Mouse (Mus musculus) adipocyte (in vitro differentiated cells): ENCODE data around the gene Tnfrsf25.

Source experiments
- DNase-seq: peaks from one replicate; pipeline ENCODE4 v3.0.0-alpha.2; 2016; ENCODE audit warnings: low spot score

Tnfrsf25 gene

DNA sequence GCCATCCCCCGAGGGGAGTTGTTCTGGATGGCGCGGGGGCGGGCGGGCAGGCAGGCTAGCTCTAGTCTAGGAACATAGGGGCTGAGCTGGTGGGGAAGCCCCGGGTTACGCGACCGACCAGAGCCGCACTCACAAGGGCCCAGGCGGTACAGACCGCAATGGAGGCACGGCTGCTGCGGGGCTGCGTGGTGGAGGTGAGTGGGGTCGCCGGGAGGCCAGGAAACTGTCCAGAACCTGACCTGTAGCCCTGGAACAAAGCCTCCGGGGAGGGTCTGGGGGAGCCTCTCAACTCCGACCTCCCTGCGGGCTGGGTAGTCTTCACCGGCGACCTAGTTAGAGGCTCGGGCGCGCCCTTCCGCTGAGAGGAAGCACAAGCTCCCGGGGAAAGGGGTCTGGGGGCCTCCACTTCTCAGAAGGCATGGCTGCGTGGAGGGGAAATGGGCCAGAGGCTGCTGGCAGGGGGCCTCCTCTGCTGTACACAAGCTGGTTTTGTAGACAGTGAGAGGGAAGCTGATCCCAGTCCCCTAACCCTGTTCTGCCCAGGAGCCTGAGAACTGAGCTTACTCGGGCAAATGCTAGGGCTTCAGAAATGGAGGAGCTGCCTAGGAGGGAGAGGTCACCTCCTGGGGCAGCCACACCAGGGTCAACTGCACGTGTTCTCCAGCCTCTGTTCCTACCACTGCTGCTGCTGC, at the start of gene Tnfrsf25:
Gene Tnfrsf25 (plus strand): TSS at position 14 of the 692 bp plus-strand sequence.
- DNase-seq: no peak

DNA sequence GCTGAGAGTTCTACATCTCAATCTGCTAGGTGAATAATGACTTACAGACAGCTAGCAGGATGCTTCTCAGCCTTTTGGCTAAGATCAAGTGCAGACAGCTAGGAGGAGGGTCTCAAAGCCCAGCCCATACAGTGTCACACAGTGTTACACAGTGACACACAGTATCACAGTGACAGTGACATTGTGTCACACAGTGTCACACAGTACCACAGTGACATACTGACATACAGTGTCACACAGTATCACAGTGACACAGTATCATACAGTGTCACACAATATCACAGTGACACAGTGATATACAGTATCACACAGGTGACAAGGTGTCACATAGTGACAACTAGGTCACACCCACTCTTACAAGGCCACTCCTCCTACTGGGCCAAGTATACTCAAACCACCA, 48.5 kb upstream of the Tnfrsf25 start:
- no peak for DNase-seq

DNA sequence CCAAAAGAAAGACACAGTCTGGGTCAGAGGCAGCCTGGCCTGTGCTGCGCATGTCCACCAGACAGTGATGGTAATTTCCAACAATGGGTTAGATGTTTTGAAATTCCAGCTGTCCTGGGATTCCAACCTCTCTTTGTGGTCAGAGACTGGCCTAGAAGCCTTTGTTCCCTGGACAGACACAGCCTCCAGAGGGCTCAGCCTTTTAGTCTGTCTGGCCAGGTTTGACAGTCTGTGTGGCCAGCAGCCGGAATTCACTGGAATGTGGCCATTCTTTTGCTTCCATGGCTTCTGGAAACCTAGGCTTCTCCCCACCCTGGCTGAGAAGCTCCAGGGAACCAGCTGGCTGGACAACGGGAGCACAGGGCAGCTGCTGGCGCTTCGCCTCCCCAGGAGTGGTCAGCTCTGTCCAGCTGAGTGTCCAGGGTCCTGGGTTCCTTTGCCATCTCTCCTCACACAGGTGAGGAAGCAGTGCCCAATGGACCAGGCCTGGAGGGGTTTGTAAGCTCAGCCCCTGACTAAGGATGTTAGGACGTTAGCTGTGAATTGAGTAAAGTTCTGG, 47.5 kb upstream of the Tnfrsf25 start:
- peak; percentile 64 for DNase-seq

DNA sequence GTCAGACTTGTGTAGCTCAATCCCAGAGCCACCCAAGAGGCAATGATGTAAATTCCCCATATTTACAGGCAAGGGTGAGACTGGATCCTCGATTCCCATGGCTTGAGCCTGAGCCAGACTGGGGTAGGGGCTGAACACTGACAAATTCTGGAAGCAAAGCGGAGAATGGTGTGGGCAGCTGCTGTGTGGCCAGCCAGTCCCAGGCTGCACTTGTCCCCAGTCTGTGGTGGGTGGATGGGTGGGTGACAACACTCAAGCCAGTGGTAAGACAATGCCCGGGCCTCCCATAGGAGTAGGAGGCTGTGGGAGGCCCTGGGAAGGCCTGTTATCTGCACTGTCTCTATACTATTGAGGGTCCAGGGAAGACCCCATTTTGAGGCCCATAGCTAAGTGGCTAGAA, 46.5 kb upstream of the Tnfrsf25 start:
- DNase-seq: no peak

DNA sequence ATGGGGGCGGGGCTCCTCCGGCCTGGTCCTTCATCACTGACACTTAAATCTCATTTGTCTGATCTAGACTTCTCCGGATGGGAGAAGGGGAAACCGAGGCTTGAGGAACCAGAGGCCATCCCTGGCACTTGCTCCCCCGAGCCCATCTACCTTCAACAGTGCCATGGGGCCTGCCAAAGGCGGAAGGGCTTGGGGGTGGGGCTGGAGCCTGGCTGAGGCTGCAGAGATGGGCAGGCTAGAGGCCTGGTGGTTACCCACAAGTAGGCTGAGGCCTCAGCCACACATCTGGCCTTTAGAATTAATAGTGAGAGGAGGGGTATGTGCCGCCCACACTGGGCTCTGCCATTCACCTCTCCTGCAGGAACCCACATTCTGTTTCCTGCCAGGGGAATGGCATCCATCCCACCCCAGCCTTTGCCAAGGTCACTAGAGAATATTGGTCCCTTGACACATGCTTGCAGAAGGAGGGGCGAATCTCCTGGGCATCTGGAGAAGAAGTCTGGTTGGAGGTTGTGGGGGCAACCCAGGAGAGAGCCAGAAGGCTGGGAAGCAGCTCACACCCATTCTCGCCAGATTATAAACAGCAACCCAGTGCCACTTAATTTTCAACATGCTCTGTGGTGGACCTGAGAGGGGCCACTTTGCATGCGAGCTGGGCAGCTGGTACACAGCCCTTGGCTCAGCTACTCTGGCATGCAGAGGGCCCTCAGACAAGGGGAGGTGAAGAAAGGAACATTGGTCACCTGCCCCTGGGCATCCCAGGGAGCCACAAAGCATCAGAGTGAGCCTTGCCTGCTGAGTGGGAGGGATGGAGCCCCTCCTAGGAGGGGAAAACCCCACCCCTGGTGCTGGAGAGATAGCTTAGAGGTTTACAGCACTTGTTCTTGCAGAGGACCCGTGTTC, 45.0 kb upstream of the Tnfrsf25 start:
- DNase-seq: peak; percentile 34

DNA sequence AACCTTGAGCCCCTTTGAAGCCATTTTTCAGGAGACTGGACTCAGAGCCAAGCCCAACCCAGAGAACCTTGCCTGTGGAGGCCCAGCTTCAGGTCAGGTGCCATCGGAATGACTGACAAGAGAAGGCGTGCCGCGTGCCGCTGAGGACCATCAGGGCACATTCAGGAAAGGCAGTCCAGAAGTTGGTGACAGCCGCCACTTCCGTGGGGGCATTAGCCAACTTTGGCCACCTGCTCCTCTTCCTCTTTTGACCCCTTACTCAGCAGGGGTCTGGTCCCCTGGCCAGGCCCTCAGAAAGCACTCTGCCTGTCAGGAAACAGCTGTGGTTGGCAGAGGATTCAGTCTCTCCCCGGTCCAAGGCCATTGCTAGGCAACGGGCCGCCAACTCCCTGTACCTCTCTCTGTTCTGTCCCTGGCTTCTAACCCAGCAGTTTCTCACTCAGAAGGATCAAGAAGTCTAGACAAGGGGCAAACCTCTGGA, 43.6 kb upstream of the Tnfrsf25 start, which contains the start of gene Plekhg5:
Gene Plekhg5 (plus strand): TSS at position 378 of the 481 bp plus-strand sequence.
- DNase-seq: peak; percentile 90

DNA sequence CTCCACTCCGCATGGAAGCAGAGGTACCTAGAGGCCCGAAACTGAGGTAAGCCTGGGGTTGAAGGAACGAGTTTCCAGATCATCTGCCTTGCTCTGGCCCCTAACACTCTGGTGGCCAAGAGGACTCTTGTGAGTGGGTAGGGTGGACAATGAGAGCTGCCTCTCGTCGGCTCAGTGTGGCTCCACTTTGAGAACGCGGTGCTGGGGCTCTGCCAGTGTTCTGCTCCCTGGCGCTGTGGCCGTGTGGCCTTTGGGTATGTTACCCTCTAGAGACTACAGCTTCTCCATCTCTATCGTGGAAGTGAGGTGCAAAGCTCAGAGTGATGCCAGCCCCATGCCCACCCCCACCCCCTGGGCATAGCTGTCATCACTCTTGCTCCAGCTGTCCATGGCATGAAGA, 43.1 kb upstream of the Tnfrsf25 start:
- DNase-seq: no peak

DNA sequence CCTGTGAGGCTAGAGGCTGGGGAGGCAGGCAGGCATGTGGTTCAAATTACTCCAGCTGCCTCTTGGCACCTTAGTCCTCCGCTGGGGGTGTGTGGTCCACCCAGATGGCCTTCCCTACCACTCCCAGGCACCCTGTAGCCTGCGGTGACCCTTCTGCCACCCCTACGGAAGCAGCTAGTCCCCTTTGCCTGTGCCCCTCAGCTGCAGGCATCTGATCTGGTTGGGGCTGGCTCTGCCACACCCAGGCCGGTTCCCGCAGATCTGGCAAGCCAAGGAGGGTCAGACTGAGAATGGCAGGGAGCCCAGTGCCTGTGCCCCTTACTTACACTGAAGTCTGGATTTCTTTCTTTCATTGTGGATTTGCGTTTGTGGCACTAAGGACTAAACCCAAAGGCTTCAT, 42.0 kb upstream of the Tnfrsf25 start:
- peak; percentile 54 for DNase-seq

DNA sequence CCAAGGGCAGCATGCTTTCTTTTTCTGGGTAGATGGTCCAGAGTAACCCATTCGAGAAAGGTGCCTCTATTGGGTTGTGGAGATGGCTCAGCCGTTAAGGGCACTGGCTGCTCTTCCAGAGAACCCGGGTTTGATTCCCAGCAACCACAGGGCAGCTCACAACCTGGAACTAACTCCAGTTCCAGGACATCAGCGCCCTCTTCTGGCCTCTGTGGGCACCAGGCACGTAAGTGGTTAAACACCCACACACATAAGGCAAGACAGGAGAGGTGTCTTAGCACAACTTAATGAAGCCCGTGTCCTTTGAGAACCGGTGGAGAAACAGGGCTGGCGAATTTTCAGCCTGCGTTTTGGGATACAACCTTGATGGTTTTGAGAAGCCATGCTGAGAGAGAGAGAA, 41.2 kb upstream of the Tnfrsf25 start:
- DNase-seq: no peak

DNA sequence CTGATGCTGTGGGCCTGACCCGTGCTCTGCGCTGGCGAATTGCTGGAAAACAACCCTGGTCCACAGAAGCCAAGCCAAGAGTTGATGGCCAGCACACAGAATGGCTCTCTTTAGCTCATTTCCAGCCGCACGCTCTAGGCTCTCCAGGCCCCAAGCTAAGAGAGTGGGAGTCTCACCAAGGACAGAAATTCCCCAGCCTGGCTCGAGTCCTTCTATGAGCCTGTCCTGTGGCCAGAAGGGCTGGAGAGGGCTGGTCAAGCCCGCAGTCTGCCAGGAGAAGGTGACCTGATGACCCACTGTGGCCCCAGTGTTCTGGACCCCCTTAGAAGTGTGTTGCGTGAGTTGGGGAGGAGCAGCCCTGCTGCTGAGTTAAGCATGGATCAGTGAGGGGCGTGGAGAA, 38.5 kb upstream of the Tnfrsf25 start:
- peak; percentile 38 for DNase-seq

DNA sequence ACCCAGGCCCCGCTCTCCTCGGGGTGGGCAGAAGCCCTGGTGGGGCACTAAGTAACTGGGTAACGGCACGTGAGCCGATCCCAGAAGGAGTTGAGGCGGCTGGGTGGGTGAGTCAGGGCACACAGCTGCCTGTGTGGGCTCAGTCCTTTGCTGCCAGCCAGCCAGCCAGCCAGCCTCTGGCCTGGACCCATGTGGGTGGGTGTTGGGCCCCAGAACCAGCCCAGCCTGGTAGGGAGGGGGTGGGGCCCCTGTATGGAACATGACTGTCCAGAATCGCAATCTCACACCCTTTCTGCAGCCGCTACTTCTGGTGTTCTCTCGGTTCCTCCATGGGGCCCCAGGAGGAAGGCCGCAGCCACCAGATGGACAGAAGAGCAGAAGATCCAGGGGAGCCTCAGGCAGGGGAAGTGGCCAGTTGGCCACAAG, 37.6 kb upstream of the Tnfrsf25 start:
- DNase-seq: peak; percentile 35

DNA sequence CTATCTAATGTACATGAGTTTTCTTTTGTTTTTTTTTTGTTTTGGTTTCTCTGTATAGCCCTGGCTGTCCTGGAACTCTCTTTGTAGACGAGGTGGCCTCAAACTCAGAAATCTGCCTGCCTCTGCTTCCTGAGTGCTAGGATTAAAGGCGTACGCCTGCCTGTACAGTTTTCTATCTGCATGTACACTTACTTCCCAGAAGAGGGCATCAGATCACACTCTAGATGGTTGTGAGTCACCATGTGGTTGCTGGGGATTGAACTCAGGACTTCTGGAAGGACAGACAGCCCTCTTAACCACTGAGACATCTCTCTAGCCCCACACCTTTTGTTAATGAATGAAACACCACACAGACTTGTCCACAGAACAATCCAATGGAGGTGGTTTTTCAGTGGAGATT, 36.5 kb upstream of the Tnfrsf25 start:
- DNase-seq: no peak

DNA sequence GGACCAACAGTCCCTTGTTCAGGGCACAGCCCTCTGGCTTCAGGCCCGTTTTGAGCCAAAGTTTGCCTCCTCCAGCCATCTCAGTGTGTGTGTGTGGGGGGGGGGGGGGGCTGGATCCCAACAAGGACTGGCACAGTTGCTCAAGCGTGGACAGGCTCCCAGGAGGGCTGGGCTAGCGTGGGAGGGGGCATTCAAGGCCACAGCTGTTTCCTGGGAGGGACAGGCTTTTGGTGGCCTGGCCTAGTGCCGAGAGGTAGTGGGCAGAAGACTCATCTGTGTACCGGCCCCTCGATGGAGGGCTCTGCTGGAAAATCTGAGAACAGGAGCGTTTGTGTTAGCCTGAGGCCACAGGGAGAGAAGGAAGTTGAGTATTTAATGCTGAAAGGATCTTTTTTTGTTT, 35.8 kb upstream of the Tnfrsf25 start:
- DNase-seq: peak; percentile 57

DNA sequence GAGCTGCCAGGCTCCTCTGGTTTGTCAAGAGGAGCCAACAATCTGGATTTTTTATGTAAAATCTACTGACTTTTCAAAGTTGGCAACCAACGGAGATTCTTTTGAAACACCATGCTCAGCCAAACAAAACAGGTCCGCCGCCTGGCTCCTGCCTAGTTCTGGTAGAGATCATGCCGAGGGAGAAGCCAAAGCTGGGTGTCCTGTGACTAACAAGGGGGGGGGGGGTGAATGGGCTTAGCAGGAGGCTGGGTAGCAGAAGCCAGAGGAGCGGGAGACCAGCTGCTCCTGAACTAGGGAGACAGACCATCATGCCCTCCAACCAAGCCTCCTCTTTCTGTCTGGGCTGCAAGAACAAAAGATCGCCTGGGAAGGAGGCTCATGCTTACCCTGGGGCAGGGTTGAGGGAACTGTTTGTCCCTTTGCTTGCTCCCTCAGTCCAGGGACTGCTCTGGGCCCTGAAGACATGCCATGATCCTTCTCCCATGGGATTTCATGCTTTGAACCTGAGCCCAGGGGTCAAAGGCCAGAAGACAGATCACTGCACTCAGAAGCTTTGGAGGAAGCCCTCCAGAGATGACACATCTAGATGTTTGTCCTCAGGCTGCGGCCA, 32.0 kb upstream of the Tnfrsf25 start:
- peak; percentile 94 for DNase-seq

DNA sequence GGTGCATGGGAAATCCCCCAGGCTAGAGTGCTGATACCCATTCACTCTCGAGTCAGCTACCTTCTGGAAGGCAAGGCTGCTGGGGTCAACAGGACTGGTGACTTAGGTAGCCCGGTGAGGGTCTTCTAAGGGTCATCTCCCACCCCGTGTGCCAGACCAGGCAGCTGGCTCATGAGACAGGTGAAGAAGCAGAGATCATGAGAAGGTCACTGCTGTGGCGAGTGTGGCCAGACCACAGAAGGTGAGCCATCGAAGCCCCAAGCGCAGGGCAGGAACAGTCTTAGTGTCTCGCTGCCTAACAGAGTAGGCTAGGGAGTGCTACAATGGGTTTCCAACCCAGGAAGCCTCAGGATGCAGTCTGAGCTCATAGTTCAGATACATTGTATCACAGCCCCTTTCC, 31.1 kb upstream of the Tnfrsf25 start:
- DNase-seq: no peak

DNA sequence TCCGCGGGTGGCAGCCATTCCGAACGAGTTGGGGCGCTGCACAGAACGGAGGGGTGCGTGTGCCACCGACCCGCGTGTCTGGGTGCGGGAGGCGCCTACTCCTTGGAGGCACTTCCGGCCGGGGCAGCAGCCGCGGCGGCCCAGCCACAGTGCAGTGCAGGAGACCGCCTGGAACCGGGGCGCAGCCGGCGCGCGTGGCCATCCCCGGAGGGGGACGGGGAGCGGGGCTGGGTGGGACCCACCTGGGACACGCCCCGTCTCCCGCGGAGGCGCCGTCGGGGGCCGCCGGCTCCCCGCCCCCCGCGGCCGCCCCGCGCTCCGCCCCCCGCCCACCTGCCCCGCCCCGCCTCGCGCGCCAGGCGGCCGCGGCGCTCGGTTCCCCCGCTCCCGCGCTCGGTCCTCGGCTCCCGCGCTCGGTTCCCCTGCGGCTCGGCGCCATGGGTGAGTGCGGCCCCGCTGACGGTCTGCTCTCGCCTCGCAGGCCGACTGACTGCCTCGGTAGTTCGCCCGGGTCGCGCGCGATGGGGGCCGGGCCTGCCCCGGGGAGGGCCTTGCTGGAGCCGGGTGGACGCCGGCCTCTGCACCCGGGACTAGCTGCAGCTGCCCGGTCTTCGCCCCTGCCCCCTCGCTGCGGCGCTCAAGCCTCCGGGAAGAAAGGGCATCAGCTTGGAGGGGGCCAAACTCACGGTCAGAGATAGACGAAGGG, 29.1 kb upstream of the Tnfrsf25 start:
- DNase-seq: peak; percentile 35

DNA sequence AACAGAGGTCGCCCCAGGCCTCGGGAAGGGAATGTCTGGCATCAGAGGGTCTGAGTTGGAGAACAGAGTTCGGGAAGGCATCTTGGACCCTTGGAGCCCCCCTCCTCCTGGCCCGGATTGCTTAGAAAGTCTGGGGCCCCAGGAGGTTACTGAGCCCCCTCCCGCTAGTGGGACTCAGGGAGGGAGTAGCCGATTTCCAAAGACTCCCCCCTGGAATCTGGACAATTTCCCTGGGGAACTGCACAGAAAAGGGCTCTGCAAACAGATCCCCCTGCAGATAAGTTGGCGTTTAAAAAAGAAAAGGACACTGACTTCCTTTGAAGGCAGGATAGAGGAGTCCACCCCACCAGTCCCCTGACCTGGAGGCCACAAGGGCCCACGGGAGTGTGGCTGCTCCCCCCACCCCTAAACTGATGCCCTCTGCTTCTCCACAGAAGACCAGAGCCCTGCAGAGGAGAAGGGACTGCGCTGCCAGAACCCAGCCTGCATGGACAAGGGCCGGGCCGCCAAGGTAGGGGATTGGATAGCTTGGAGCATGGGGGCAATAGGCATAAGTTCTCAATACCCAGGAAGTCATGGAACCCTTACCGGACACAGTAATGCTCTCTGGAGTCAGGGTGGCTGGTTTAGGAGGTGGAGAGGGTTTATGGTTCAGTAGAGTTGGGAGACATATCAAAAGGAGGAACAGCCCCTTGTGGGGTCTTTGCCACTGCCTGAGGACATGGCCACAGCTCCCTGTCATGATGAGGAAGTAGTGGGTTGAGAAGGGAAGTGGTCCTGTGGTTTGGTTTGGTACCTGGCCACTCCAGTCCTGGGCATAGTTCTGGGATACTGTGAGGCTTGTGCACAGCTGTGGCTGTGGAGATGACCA, 28.3 kb upstream of the Tnfrsf25 start:
- no peak for DNase-seq

DNA sequence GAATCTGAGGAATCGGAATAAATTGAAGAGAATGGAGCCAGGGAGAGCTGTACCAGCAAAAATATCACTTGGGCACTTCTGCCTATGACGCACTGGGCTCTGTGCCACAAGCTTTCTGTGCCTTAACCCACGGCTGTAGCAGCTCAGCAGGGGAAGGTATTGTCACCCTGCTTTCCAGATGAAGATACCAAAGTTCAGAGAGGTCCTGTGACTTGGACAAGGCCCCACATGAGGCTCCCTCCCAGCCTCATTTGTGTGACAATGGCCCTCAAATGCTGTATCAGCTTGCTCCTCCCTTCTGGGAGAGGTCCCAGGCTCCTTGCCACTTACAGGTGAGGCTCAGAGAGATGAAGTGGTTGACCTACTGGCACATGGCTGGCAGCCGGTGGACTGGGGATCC, 27.6 kb upstream of the Tnfrsf25 start:
- DNase-seq: peak; percentile 64

DNA sequence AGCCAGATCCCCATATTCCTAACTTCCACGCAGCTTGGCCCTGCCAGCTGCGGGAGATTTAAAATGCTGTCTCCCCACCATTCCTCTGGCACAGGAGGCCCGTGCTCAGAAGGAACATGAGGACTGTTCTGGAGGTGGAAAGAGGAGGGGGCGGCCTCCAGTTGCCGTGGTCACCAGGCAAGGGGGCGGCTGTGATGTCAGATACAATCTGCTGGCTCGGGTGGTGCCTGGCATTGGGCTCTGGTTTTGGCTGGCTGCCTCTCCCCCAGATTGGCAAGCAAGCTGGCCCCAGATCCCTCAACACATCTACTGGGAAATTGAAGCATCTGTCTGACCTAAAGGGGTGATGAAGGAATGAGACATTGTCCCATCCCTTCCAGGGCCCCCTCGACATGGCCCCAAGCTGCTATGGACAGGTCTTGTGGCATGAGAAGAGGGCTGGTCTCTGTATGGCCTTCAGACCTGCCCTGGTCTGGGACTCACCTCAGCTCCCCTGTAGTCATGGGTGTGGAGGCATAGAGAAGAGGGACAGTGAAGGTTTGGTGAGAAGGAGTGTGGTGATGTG, 27.1 kb upstream of the Tnfrsf25 start:
- DNase-seq: no peak

DNA sequence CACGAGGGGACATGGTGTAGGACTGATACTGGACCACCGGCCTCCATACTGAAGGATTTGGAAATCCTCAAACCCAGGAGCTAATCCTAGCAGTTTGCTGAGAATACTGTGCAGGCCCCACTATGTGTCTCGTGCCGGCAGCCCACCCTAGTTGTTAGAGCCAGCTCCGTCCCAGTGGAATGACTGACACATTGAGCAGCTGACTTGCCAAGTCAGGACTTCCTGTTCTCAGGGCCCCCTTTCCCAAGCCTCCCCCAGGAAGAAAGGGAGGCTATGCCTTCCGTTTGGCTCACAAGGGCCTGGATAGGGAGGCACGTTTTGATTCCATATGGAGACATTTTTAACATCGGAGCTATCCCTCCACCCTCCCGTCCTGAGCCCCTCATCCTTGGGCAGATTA, 25.5 kb upstream of the Tnfrsf25 start:
- no peak for DNase-seq
